Mouse (Mus musculus) forebrain, embryonic 14.5 days (tissue): ENCODE results near the gene Trpv6. TPM values are rescaled to one million over a fixed set of nuclear protein-coding genes. Genes with fewer than 3 reads are reported as not detected.

Experiments used
- polyA plus RNA-seq: library from polyadenylated mRNA; unstranded; fragments of >200 nt; fragmentation: Nextera tagmentation; extraction: Ambion mirVana; gene quantifications from 2 replicates; pipeline ENCODE4 v1.2.1, GENCODE M21; 2014

The Trpv6 gene
- polyA plus RNA-seq, 1 experiment from 2014 or later, result 0.55 TPM

Other genes starting within 250 kb of the Trpv6 start
- gene Gm5771, start 244.0 kb downstream of the Trpv6 start, polyA plus RNA-seq, result not detected in 2 replicates
- gene Gm10334, start 190.3 kb downstream of the Trpv6 start, polyA plus RNA-seq, result not detected in 2 replicates
- not detected in 2 replicates for gene Prss1, start 177.5 kb downstream of the Trpv6 start, polyA plus RNA-seq
- not detected in 2 replicates for gene Prss2, start 114.6 kb downstream of the Trpv6 start, polyA plus RNA-seq
- gene Ephb6, start 30.9 kb downstream of the Trpv6 start, polyA plus RNA-seq, result 20.2 and 24.7 TPM in 2 replicates
- not detected in 2 replicates for gene Trpv5, start 44.4 kb upstream of the Trpv6 start, polyA plus RNA-seq
- gene Llcfc1, start 48.0 kb upstream of the Trpv6 start, polyA plus RNA-seq, result not detected in 2 replicates
- 0.30 and 0.56 TPM in 2 replicates for gene Kel, start 67.9 kb upstream of the Trpv6 start, polyA plus RNA-seq
- not detected in 2 replicates for gene Olfr459, start 138.8 kb upstream of the Trpv6 start, polyA plus RNA-seq
- gene Pip, start 211.1 kb upstream of the Trpv6 start, polyA plus RNA-seq, result not detected in 2 replicates
- gene Sval2, start 216.6 kb upstream of the Trpv6 start, polyA plus RNA-seq, result not detected in 2 replicates